Mouse (Mus musculus): ENCODE measurements around the gene Olfr1490. TPM values are rescaled to one million over a fixed set of nuclear protein-coding genes. Genes with fewer than 3 reads are reported as not detected.
"Not testable (repeated sequence)": the region's sequence is repeated elsewhere in the genome, so short reads cannot be mapped to it uniquely, and the experiment has no call there.

Olfr1490 gene
- not detected in 2 replicates for polyA plus RNA-seq (2015; fragmentation: Nextera tagmentation; extraction: Ambion mirVana)

GRCm38 (mm10) chr19:13650791-13651190 lies at the start of gene Olfr1490:
Gene Olfr1490 (plus strand): TSS chr19:13651091.
- Histone ChIP-seq H3K9me3 (peaks cover 18% of the 10 kb centered on the region), H3K36me3 (no peaks in the 10 kb centered on the region), H3K4me1 (no peaks in the 10 kb centered on the region), H3K27ac (replicated peaks) (no peak within 1 kb of the TSS), H3K4me3 (no peak within 1 kb of the TSS), H3K9ac (no peak within 1 kb of the TSS), H3K4me2 (no peak within 1 kb of the TSS), H3K27me3 (replicated peaks) (no peaks in the 10 kb centered on the region)
- ATAC-seq (ENCODE audit: extremely low read depth, insufficient number of reproducible peaks, low FRiP score, low TSS enrichment), result no peak
- 64% methylated on average over 1 of the region's 1 CpGs for whole genome bisulfite sequencing

- H3K4me3 ChIP-seq; H3K27me3 ChIP-seq (replicated peaks); H3K27ac ChIP-seq (replicated peaks); H3K9ac ChIP-seq; ATAC-seq (ENCODE audit: extremely low read depth, insufficient number of reproducible peaks, low FRiP score, low TSS enrichment); H3K4me1 ChIP-seq; H3K36me3 ChIP-seq; H3K4me2 ChIP-seq: not testable (repeated sequence)
- WGBS, result 80% methylated on average over 2 of the region's 2 CpGs
- H3K9me3 ChIP-seq, result peaks cover 26% of the 10 kb centered on the region
Measured at GRCm38 (mm10) chr19:13617075-13617474, 33.8 kb upstream of the Olfr1490 start, which contains the start of gene Olfr1487. Gene Olfr1487 (plus strand): TSS chr19:13617375.

GRCm38 (mm10) chr19:13631321-13631720 lies 19.6 kb upstream of the Olfr1490 start, which contains the start of gene Olfr1489:
Gene Olfr1489 (plus strand): TSS chr19:13631621.
- 61% methylated on average over 1 of the region's 1 CpGs for WGBS

GRCm38 (mm10) chr19:13696968-13697367 lies 46.1 kb downstream of the Olfr1490 start, which contains the start of gene Olfr1491:
Gene Olfr1491 (plus strand): TSS chr19:13697268.
- WGBS, result 54% methylated on average over 3 of the region's 3 CpGs
- Histone ChIP-seq H3K4me3 (no peak within 1 kb of the TSS), H3K4me1 (no peaks in the 10 kb centered on the region), H3K9me3 (no peaks in the 10 kb centered on the region), H3K4me2 (no peak within 1 kb of the TSS), H3K27me3 (replicated peaks) (no peaks in the 10 kb centered on the region), H3K27ac (replicated peaks) (no peak within 1 kb of the TSS), H3K36me3 (no peaks in the 10 kb centered on the region), H3K9ac (no peak within 1 kb of the TSS)
- ATAC-seq (ENCODE audit: extremely low read depth, insufficient number of reproducible peaks, low FRiP score, low TSS enrichment), result no peak

More at GRCm38 (mm10) chr19:13631321-13631720, 19.6 kb upstream of the Olfr1490 start, which contains the start of gene Olfr1489:
- no peak within 1 kb of the TSS for H3K4me3 ChIP-seq
- H3K4me1 ChIP-seq, result no peaks in the 10 kb centered on the region
- no peak within 1 kb of the TSS for H3K27ac ChIP-seq (replicated peaks)
- H3K36me3 ChIP-seq, result no peaks in the 10 kb centered on the region
- H3K9ac ChIP-seq, result no peak within 1 kb of the TSS
- no peak within 1 kb of the TSS for H3K4me2 ChIP-seq
- no peak for ATAC-seq (ENCODE audit: extremely low read depth, insufficient number of reproducible peaks, low FRiP score, low TSS enrichment)
- H3K9me3 ChIP-seq, result peaks cover 9% of the 10 kb centered on the region; the same call in 1 of the 2 replicates
- H3K27me3 ChIP-seq (replicated peaks), result no peaks in the 10 kb centered on the region

Small RNA genes lying within 50 kb of the gene (microRNA-seq; reads per million reads assigned to microRNA genes)
- not detected for gene Gm23931

Other genes starting within 250 kb of the Olfr1490 start
- gene Olfr1469, start 243.2 kb upstream of the Olfr1490 start, polyA plus RNA-seq (2015; fragmentation: Nextera tagmentation; extraction: Ambion mirVana), result not detected in 2 replicates
- not detected in 2 replicates for gene Olfr1471, start 207.7 kb upstream of the Olfr1490 start, polyA plus RNA-seq (2015; fragmentation: Nextera tagmentation; extraction: Ambion mirVana)
- not detected in 2 replicates for gene Olfr1472, start 195.0 kb upstream of the Olfr1490 start, polyA plus RNA-seq (2015; fragmentation: Nextera tagmentation; extraction: Ambion mirVana)
- gene Olfr1474, start 181.5 kb upstream of the Olfr1490 start, polyA plus RNA-seq (2015; fragmentation: Nextera tagmentation; extraction: Ambion mirVana), result not detected in 2 replicates
- not detected in 2 replicates for gene Olfr1475, start 170.9 kb upstream of the Olfr1490 start, polyA plus RNA-seq (2015; fragmentation: Nextera tagmentation; extraction: Ambion mirVana)
- gene Olfr1477, start 150.5 kb upstream of the Olfr1490 start, polyA plus RNA-seq (2015; fragmentation: Nextera tagmentation; extraction: Ambion mirVana), result not detected in 2 replicates
- gene Olfr1480, start 123.2 kb upstream of the Olfr1490 start, polyA plus RNA-seq (2015; fragmentation: Nextera tagmentation; extraction: Ambion mirVana), result not detected in 2 replicates
- not detected in 2 replicates for gene Olfr1484, start 67.6 kb upstream of the Olfr1490 start, polyA plus RNA-seq (2015; fragmentation: Nextera tagmentation; extraction: Ambion mirVana)
- gene Olfr1487, start 33.7 kb upstream of the Olfr1490 start, polyA plus RNA-seq (2015; fragmentation: Nextera tagmentation; extraction: Ambion mirVana), result not detected in 2 replicates
- not detected in 2 replicates for gene Olfr1489, start 19.5 kb upstream of the Olfr1490 start, polyA plus RNA-seq (2015; fragmentation: Nextera tagmentation; extraction: Ambion mirVana)
- gene Olfr1491, start 46.2 kb downstream of the Olfr1490 start, polyA plus RNA-seq (2015; fragmentation: Nextera tagmentation; extraction: Ambion mirVana), result not detected in 2 replicates
- gene Olfr1493-ps1, start 72.2 kb downstream of the Olfr1490 start, polyA plus RNA-seq (2015; fragmentation: Nextera tagmentation; extraction: Ambion mirVana), result not detected in 2 replicates
- gene Olfr1494, start 88.6 kb downstream of the Olfr1490 start, polyA plus RNA-seq (2015; fragmentation: Nextera tagmentation; extraction: Ambion mirVana), result not detected in 2 replicates
- gene Olfr1495, start 113.5 kb downstream of the Olfr1490 start, polyA plus RNA-seq (2015; fragmentation: Nextera tagmentation; extraction: Ambion mirVana), result not detected in 2 replicates
- not detected in 2 replicates for gene Olfr1496, start 126.8 kb downstream of the Olfr1490 start, polyA plus RNA-seq (2015; fragmentation: Nextera tagmentation; extraction: Ambion mirVana)
- gene Olfr1497, start 147.1 kb downstream of the Olfr1490 start, polyA plus RNA-seq (2015; fragmentation: Nextera tagmentation; extraction: Ambion mirVana), result not detected in 2 replicates
- not detected in 2 replicates for gene Olfr1499, start 168.4 kb downstream of the Olfr1490 start, polyA plus RNA-seq (2015; fragmentation: Nextera tagmentation; extraction: Ambion mirVana)
- gene Olfr1500, start 179.4 kb downstream of the Olfr1490 start, polyA plus RNA-seq (2015; fragmentation: Nextera tagmentation; extraction: Ambion mirVana), result not detected in 2 replicates
- gene Olfr1501, start 199.6 kb downstream of the Olfr1490 start, polyA plus RNA-seq (2015; fragmentation: Nextera tagmentation; extraction: Ambion mirVana), result not detected in 2 replicates
- not detected in 2 replicates for gene Olfr1502, start 210.7 kb downstream of the Olfr1490 start, polyA plus RNA-seq (2015; fragmentation: Nextera tagmentation; extraction: Ambion mirVana)
- gene Olfr1504, start 246.8 kb downstream of the Olfr1490 start, polyA plus RNA-seq (2015; fragmentation: Nextera tagmentation; extraction: Ambion mirVana), result not detected in 2 replicates

All from heart, embryonic 13.5 days (tissue).